Mouse (Mus musculus) stomach, postnatal 0 days (tissue): ENCODE measurements around the gene Sephs2. TPM values are rescaled to one million over a fixed set of nuclear protein-coding genes. Genes with fewer than 3 reads are reported as not detected.
A peak's percentile ranks its signal among the peaks of the same experiment; 100 is the strongest.

Experiments used
- ATAC-seq: fragments of 200-750 bp; cut with Nextera tagmentation; 2 replicates; pipeline ENCODE4 v1.8.0; 2017; ENCODE audit not compliant: low FRiP score, low TSS enrichment
- DNase-seq: peaks from one replicate; pipeline ENCODE4 v3.0.0-alpha.2; 2016; ENCODE audit warnings: low spot score
- H3K27ac ChIP-seq: fragments of 300-500 bp; sonication (generic); replicated peaks from 2 replicates; pipeline ENCODE4 v1.5.1; 2014; ENCODE audit warnings: mild to moderate bottlenecking, control low read depth
- H3K27me3 ChIP-seq: fragments of 300-500 bp; sonication (generic); 2 replicates; pipeline ENCODE4 v1.6.1; 2014; ENCODE audit warnings: low read length; ENCODE audit not compliant: control insufficient read depth, insufficient read depth
- H3K36me3 ChIP-seq: fragments of 300-500 bp; sonication (generic); 2 replicates; pipeline ENCODE4 v1.6.1; 2014; ENCODE audit warnings: low read length, mixed read lengths; ENCODE audit not compliant: control insufficient read depth, insufficient read depth
- H3K4me1 ChIP-seq: fragments of 300-500 bp; sonication (generic); replicated peaks from 2 replicates; pipeline ENCODE4 v1.6.1; 2014; ENCODE audit warnings: antibody characterized with exemption; ENCODE audit not compliant: control insufficient read depth, insufficient read depth
- H3K4me2 ChIP-seq: fragments of 300-500 bp; sonication (generic); replicated peaks from 2 replicates; pipeline ENCODE4 v1.6.1; 2014; ENCODE audit warnings: low read depth, mild to moderate bottlenecking, control low read depth, moderate library complexity
- H3K4me3 ChIP-seq: fragments of 300-500 bp; sonication (generic); 2 replicates; pipeline ENCODE4 v1.5.1; 2014; ENCODE audit warnings: low read depth, low read length, control low read depth
- H3K9ac ChIP-seq: fragments of 300-500 bp; sonication (generic); 2 replicates; pipeline ENCODE4 v1.6.1; 2014; ENCODE audit warnings: mild to moderate bottlenecking, low read length, control low read depth, mixed read lengths
- H3K9me3 ChIP-seq: fragments of 300-500 bp; sonication (generic); 2 replicates; pipeline ENCODE4 v1.6.1; 2016; ENCODE audit warnings: low read length; ENCODE audit not compliant: control insufficient read depth
- CTCF ChIP-seq: IDR thresholded peaks from 2 replicates; pipeline ENCODE4 v1.5.1; 2016; ENCODE audit warnings: antibody characterized with exemption, low read depth, mild to moderate bottlenecking, moderate library complexity
- EP300 ChIP-seq: optimal IDR thresholded peaks from 2 replicates; pipeline ENCODE3; 2016; ENCODE audit warnings: antibody characterized with exemption
- WGBS: fragments of 180-500 bp; shearing (Covaris S2); extraction: QIAGEN DNeasy Blood & Tissue Kit; methylation state at CpG from one replicate; pipeline ENCODE4 v1.1.7; 2014; 5-methylcytosine and 5-hydroxymethylcytosine counted together
- polyA plus RNA-seq: library from polyadenylated mRNA; unstranded; fragments of >200 nt; fragmentation: Nextera tagmentation; extraction: Ambion mirVana; gene quantifications from 2 replicates; pipeline ENCODE4 v1.2.1, GENCODE M21; 2015

Gene Sephs2
- polyA plus RNA-seq, 1 experiment from 2014 or later, result 113 TPM

DNA sequence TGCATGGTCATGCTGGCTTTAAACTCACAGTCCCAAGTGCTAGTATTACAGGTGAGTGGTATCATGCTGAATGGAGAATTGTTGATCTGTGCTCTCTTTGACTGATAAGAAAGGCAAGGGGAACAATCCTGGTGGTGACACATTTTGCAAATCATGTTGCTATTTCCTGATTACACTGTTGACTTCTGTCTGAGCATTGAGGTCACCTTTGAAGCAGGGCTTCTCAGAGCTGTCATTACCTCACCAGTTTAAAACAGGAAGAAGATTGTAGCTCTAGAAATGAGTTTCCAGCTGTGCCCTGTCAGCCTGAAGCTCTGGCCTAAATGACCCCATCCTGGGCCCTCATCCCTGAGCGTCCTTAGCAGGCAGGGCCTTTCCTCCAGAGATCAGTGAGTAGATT lies 14.1 kb upstream of the Sephs2 start:
- TF ChIP-seq EP300 (no peak), CTCF (no peak)
- H3K9me3 ChIP-seq, result no peaks in the 10 kb centered on the region
- H3K4me2 ChIP-seq, result no peak overlapping the region
- ATAC-seq (peak; percentile 91), DNase-seq (no peak)
- H3K9ac ChIP-seq, result no peak overlapping the region
- no peaks in the 10 kb centered on the region for H3K4me1 ChIP-seq
- H3K36me3 ChIP-seq, result no peaks in the 10 kb centered on the region
- WGBS, result 72% methylated on average over 1 of the region's 1 CpGs
- H3K27ac ChIP-seq, result no peak overlapping the region
- no peaks in the 10 kb centered on the region for H3K27me3 ChIP-seq
- no peak overlapping the region for H3K4me3 ChIP-seq

DNA sequence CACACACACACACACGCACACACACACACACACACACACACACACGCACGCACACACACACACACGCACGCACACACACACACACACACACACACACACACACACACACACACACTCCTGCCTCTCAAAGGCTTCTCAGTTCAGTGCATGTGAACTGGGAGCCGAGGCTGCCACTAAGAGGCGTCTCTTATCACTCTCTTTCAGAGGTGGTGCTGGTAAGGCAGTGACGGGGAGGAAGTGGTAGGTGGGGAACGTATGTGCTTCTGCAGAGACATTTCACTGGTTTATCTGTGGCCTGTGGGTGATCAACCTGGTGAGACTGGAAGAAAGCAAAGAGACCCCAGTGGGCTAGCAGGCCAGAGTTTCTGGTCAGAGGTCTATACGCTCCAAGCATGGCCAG lies 11.3 kb upstream of the Sephs2 start:
- WGBS, result 79% methylated on average over 8 of the region's 10 CpGs
- DNase-seq, result no peak

DNA sequence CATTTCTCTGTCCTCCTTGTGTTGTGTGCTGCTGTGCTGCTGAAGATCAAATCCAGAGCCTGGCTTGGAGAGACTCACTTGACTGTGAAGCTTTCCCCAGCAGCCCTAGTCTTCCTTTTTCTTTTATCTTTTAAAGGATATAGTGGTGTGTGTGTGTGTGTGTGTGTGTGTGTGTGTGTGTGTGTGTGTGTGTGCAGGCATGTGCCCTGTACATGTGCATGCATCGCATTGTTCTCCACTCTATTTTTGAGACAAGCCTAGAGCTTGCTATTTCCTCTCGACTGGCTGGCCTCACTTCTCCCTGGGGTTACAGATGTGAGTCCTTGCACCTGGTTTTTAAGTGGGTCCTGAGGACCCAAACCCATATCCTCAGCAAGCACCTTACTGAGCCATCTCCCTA lies 8.3 kb upstream of the Sephs2 start:
- Histone ChIP-seq H3K4me1 (no peaks in the 10 kb centered on the region), H3K9ac (no peak overlapping the region), H3K27me3 (no peaks in the 10 kb centered on the region), H3K36me3 (no peaks in the 10 kb centered on the region), H3K4me3 (no peak overlapping the region), H3K4me2 (no peak overlapping the region), H3K27ac (no peak overlapping the region), H3K9me3 (no peaks in the 10 kb centered on the region)
- no peak for DNase-seq
- no peak for ATAC-seq
- 73% methylated on average over 2 of the region's 2 CpGs for WGBS
- TF ChIP-seq EP300, result no peak
- TF ChIP-seq CTCF, result no peak

More for the DNA sequence above, 11.3 kb upstream of the Sephs2 start:
- Histone ChIP-seq H3K4me1 (no peaks in the 10 kb centered on the region), H3K4me2 (no peak overlapping the region), H3K36me3 (no peaks in the 10 kb centered on the region), H3K9ac (no peak overlapping the region), H3K4me3 (no peak overlapping the region), H3K27ac (no peak overlapping the region), H3K27me3 (no peaks in the 10 kb centered on the region), H3K9me3 (no peaks in the 10 kb centered on the region)
- TF ChIP-seq CTCF (no peak), EP300 (no peak)
- no peak for ATAC-seq

DNA sequence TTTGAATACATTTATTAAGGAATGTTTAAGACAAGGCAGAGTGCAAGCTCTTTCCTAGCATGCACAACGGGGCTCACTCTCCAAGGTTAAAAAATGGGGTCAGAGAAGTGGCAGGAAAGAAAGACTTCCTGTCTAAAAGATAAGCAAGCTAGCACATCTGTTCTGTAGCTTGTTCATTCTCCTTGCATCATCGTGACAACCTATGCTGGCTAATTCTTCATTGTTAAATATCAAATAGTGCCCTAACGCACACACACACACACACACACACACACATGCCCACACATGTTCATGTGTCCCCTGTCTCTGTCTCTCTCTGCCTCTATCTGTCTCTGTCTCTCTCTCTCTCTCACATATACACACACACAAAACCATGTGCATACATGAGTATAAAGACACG lies 7.3 kb upstream of the Sephs2 start:
- TF ChIP-seq EP300 (no peak), CTCF (no peak)
- H3K4me2 ChIP-seq, result no peak overlapping the region
- no peaks in the 10 kb centered on the region for H3K36me3 ChIP-seq
- H3K4me3 ChIP-seq, result no peak overlapping the region
- 30% methylated on average over 4 of the region's 4 CpGs for WGBS
- DNase-seq (no peak), ATAC-seq (no peak)
- no peak overlapping the region for H3K9ac ChIP-seq
- H3K27ac ChIP-seq, result no peak overlapping the region
- H3K27me3 ChIP-seq, result no peaks in the 10 kb centered on the region
- no peaks in the 10 kb centered on the region for H3K9me3 ChIP-seq
- H3K4me1 ChIP-seq, result no peaks in the 10 kb centered on the region

DNA sequence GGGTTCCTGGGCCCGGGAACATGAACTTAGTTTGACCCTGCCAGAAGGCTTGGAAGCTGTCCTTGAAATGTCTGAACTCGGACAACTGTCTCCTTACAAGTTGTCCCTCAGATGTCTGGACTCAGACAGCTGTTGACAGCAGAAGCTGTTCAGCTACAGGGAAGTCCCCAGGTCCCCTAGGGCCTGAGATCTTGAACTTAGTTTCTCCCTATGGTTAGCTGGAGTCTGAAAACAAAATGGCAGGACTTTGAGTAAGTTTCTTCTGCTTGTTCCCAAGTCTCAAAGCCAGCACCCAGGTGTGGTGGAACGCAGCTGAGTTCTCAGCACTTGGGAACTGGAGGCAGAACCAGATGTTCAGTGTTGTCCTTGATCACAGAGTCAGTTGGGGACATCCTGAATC lies 6.2 kb upstream of the Sephs2 start:
- Histone ChIP-seq H3K9me3 (no peaks in the 10 kb centered on the region), H3K4me2 (no peak overlapping the region), H3K4me3 (no peak overlapping the region), H3K27me3 (no peaks in the 10 kb centered on the region), H3K27ac (no peak overlapping the region), H3K4me1 (no peaks in the 10 kb centered on the region), H3K9ac (no peak overlapping the region), H3K36me3 (no peaks in the 10 kb centered on the region)
- WGBS, result 60% methylated on average over 3 of the region's 3 CpGs
- ATAC-seq (no peak), DNase-seq (no peak)
- TF ChIP-seq CTCF (no peak), EP300 (no peak)

DNA sequence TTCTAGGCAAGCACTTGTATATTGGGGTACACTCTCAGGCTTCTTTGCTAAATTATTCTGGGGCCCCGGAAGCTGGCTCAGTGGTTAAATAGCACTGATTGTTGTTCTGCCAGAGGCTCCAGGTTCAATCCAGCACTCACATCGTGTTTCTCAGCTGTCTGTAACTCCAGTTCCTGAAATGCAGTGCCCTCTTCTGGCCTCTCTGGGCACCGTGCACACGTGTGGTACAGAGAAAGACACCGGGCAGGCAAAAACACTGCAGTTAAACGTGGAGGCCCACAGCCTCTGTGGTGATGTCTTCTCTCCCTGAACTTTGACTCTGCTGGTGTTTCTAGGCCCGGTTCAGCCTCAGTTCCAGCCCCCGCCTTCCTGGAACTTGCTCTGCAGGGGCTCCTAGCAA lies 4.5 kb upstream of the Sephs2 start:
- Histone ChIP-seq H3K27me3 (no peaks in the 10 kb centered on the region), H3K27ac (no peak overlapping the region), H3K4me3 (no peak overlapping the region), H3K36me3 (no peaks in the 10 kb centered on the region), H3K4me1 (no peaks in the 10 kb centered on the region), H3K9me3 (no peaks in the 10 kb centered on the region), H3K9ac (no peak overlapping the region; the same call in 1 of the 2 replicates), H3K4me2 (no peak overlapping the region)
- no peak for TF ChIP-seq EP300
- TF ChIP-seq CTCF, result peak; percentile 79
- 21% methylated on average over 8 of the region's 8 CpGs for WGBS
- peak; percentile 55; the same call in 1 of the 2 replicates for ATAC-seq
- DNase-seq, result peak; percentile 70
